Mouse (Mus musculus): ENCODE data around the gene Mgll. TPM values are rescaled to one million over a fixed set of nuclear protein-coding genes. Genes with fewer than 3 reads are reported as not detected.

The Mgll gene
- total RNA-seq (2021): 100 to 1,000 TPM; 132 to 138 TPM

- DNase-seq: peak; percentile 75
Observed at GRCm38 (mm10) chr6:88724313-88725195, at the start of gene Mgll. Gene Mgll, plus strand, starts transcription at chr6:88724412.

GRCm38 (mm10) chr6:88675815-88676214 lies 48.4 kb upstream of the Mgll start:
- no peak for DNase-seq

GRCm38 (mm10) chr6:88676753-88677736 lies 47.2 kb upstream of the Mgll start:
- no peak for DNase-seq

- DNase-seq: no peak
Observed at GRCm38 (mm10) chr6:88677738-88678137, 46.5 kb upstream of the Mgll start.

GRCm38 (mm10) chr6:88681026-88681425 lies 43.2 kb upstream of the Mgll start:
- no peak for DNase-seq

GRCm38 (mm10) chr6:88683380-88684053 lies 40.7 kb upstream of the Mgll start:
- no peak for DNase-seq

GRCm38 (mm10) chr6:88688171-88688570 lies 36.0 kb upstream of the Mgll start:
- no peak for DNase-seq

GRCm38 (mm10) chr6:88688712-88689111 lies 35.5 kb upstream of the Mgll start:
- no peak for DNase-seq

- DNase-seq: no peak
Observed at GRCm38 (mm10) chr6:88690211-88690610, 34.0 kb upstream of the Mgll start.

GRCm38 (mm10) chr6:88691361-88691760 lies 32.9 kb upstream of the Mgll start:
- DNase-seq: no peak

GRCm38 (mm10) chr6:88702887-88703286 lies 21.3 kb upstream of the Mgll start:
- DNase-seq: no peak

- no peak for DNase-seq
Observed at GRCm38 (mm10) chr6:88703731-88704130, 20.5 kb upstream of the Mgll start.

- no peak for DNase-seq
Observed at GRCm38 (mm10) chr6:88708401-88709278, 15.6 kb upstream of the Mgll start.

- no peak for DNase-seq
Observed at GRCm38 (mm10) chr6:88709279-88709575, 15.0 kb upstream of the Mgll start.

- no peak for DNase-seq
Observed at GRCm38 (mm10) chr6:88711313-88711712, 12.9 kb upstream of the Mgll start.

GRCm38 (mm10) chr6:88712083-88712482 lies 12.1 kb upstream of the Mgll start:
- DNase-seq: no peak

GRCm38 (mm10) chr6:88713320-88713719 lies 10.9 kb upstream of the Mgll start:
- DNase-seq: no peak

GRCm38 (mm10) chr6:88714200-88714674 lies 10.0 kb upstream of the Mgll start:
- no peak for DNase-seq

GRCm38 (mm10) chr6:88715378-88715781 lies 8.8 kb upstream of the Mgll start:
- DNase-seq: no peak

GRCm38 (mm10) chr6:88715966-88716365 lies 8.2 kb upstream of the Mgll start:
- DNase-seq: no peak

All from heart, postnatal 4 days (tissue).